In the genomic region with DNA sequence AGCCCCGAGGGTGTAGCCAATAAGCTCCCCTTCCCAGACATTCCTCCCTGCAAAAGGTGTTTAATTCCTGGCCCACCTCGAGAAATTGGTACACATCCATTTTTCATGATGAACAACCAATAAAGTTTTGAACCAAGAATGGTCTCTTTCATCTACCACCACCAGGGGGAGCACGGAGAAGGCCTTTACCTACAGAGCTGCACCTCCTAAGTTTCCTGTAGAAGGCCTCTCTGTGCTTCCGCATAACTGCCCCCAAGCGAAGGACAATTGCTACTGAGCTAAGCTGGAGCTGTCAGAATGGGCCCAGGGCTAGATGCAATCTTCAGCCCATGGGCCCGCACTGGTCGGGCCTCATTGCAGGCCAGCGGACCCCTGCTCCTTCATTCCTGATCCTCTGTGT, we compare ENCODE assay signal across 9 mouse cellular contexts. TPM values are rescaled to one million over a fixed set of nuclear protein-coding genes. Genes with fewer than 3 reads are reported as not detected.
A peak's percentile ranks its signal among the peaks of the same experiment; 100 is the strongest.
DNase-seq lines count a peak whose midpoint lies in the region; ATAC-seq lines count a peak whose summit lies in the region.
"Had no signal": no experiment of that assay in that cellular context is flagged by ENCODE, and none has a peak within 500 bp of the region (broad histone marks: within the 10 kb centered on the region; RNA-seq: fewer than 3 reads in every experiment).

No protein-coding gene starts in this region.

- intact Hi-C loops in heart, postnatal 14 days (cut with DNase I): no loop called here
- intact Hi-C loops in left cerebral cortex, postnatal 10 days (cut with DNase I): no loop called here

- peak; percentile 30; the same call in 1 of the 2 replicates for ATAC-seq in granulocyte monocyte progenitor cell, adult 5-6 weeks (replicated peaks; ENCODE audit: poor library complexity, severe bottlenecking)

- DNase-seq in heart, postnatal 14 days: peak; percentile 1 to 22
- no peak for DNase-seq in heart, adult 11 months
- DNase-seq in 3T3-L1 (ENCODE audit: low read depth, low spot score) (peak; percentile 34), NIH3T3 (ENCODE audit: low read depth) (peak; percentile 53)
- peak; percentile 15 for DNase-seq in mesoderm, embryonic 11.5 days (ENCODE audit: low read depth, low spot score)
- DNase-seq in left cerebral cortex, postnatal 10 days (ENCODE audit: extremely low spot score in 1 of 2, low spot score in 2 of 2): no peak
- DNase-seq in layer of hippocampus, adult 9-11 months: no peak

RNA-seq across cellular contexts. Expression of a gene that starts 14.1 kb away (rescaled TPM):
- under 1 TPM in 1 of 2 experiments, not detected in 1; 0.15 TPM for total RNA-seq in heart, postnatal 14 days (2021)
- total RNA-seq in granulocyte monocyte progenitor cell, adult 5-6 weeks (2014; fragmentation: Nextera tagmentation): not detected in 2 replicates
- total RNA-seq in granulocyte monocyte progenitor cell, adult 5-6 weeks (2017): not detected in 2 replicates
- not detected for total RNA-seq in left cerebral cortex, postnatal 10 days (2021)
- total RNA-seq: left cerebral cortex, postnatal 25 days had no signal

RNA-seq across cellular contexts. Expression of a gene that starts 18.1 kb away (rescaled TPM):
- not detected for total RNA-seq in heart, postnatal 14 days (2021)
- total RNA-seq in granulocyte monocyte progenitor cell, adult 5-6 weeks (2014; fragmentation: Nextera tagmentation): not detected in 2 replicates
- total RNA-seq in granulocyte monocyte progenitor cell, adult 5-6 weeks (2017): not detected in 2 replicates
- total RNA-seq in left cerebral cortex, postnatal 10 days (2021): not detected
- total RNA-seq: left cerebral cortex, postnatal 25 days had no signal

RNA-seq across cellular contexts. Expression of a gene that starts 21.8 kb away (rescaled TPM):
- not detected for total RNA-seq in heart, postnatal 14 days (2021)
- not detected in 2 replicates for total RNA-seq in granulocyte monocyte progenitor cell, adult 5-6 weeks (2014; fragmentation: Nextera tagmentation)
- total RNA-seq in granulocyte monocyte progenitor cell, adult 5-6 weeks (2017): not detected in 2 replicates
- under 1 TPM; 0.73 to 0.75 TPM for total RNA-seq in left cerebral cortex, postnatal 10 days (2021)

RNA-seq across cellular contexts. Expression of a gene that starts 40.8 kb away (rescaled TPM):
- 1 to 10 TPM in 1 of 2 experiments, not detected in 1; 3.4 TPM for total RNA-seq in heart, postnatal 14 days (2021)
- total RNA-seq in granulocyte monocyte progenitor cell, adult 5-6 weeks (2014; fragmentation: Nextera tagmentation): not detected in 2 replicates
- not detected in 2 replicates for total RNA-seq in granulocyte monocyte progenitor cell, adult 5-6 weeks (2017)
- total RNA-seq in left cerebral cortex, postnatal 10 days (2021): not detected
- total RNA-seq: left cerebral cortex, postnatal 25 days had no signal

Comparison
In these comparisons a context has a peak if more than half of its experiments do, and no peak if none do; other contexts are left out.
1. DNase-seq: peak in heart, postnatal 14 days (2 of 2), 3T3-L1 (single experiment), NIH3T3 (single experiment) and mesoderm, embryonic 11.5 days (single experiment); none in heart, adult 11 months (single experiment), left cerebral cortex, postnatal 10 days (0 of 2) and layer of hippocampus, adult 9-11 months (single experiment).